Mouse (Mus musculus) brain, embryonic 14.5 days (tissue): Measurements from ENCODE around the gene Pgpep1l. TPM values are rescaled to one million over a fixed set of nuclear protein-coding genes. Genes with fewer than 3 reads are reported as not detected.

ENCODE experiments used
- DNase-seq: peaks from one replicate; pipeline ENCODE4 v3.0.0-alpha.2; 2011; ENCODE audit warnings: low read depth
- CTCF ChIP-seq: fragments of 200-500 bp; IDR thresholded peaks from 2 replicates; pipeline ENCODE4 v1.5.1; 2012; ENCODE audit warnings: inconsistent platforms, mild to moderate bottlenecking, moderate library complexity, borderline replicate concordance; ENCODE audit not compliant: insufficient read depth, insufficient read length; ENCODE audit errors: extremely low read depth
- POLR2A ChIP-seq: fragments of 200-500 bp; IDR thresholded peaks from 2 replicates; pipeline ENCODE4 v1.6.1; 2012; ENCODE audit warnings: mild to moderate bottlenecking, inconsistent platforms, borderline replicate concordance; ENCODE audit not compliant: poor library complexity, insufficient read depth, insufficient read length, severe bottlenecking; ENCODE audit errors: extremely low read depth
- polyA plus RNA-seq: library from polyadenylated mRNA; depleted of rRNA; stranded (reverse); fragments of >200 nt; gene quantifications from 2 replicates; pipeline ENCODE4 v1.2.3, GENCODE M21; 2012

The Pgpep1l gene
- polyA plus RNA-seq, 1 experiment = 0.41 TPM

DNA sequence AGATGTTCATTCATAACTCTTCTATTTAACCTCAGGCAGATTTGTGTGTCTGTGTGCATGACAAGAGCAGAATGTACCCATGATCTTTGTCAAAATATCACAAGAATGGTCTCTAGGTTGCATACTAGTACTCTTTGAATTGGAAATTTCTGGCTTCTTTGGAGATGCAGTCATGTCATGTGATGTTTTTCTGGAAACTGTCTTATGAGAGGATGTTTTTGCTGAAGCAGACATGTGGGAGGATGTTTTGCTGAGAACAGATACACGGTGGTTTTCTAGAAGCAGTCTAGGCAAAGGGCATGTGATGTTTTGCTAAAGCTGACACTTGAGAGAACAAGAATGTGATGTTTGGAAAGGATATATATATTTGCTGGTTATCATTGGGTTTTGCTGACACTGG is 13.6 kb downstream of the Pgpep1l start:
- TF ChIP-seq POLR2A (no peak), CTCF (no peak)
- DNase-seq = no peak

DNA sequence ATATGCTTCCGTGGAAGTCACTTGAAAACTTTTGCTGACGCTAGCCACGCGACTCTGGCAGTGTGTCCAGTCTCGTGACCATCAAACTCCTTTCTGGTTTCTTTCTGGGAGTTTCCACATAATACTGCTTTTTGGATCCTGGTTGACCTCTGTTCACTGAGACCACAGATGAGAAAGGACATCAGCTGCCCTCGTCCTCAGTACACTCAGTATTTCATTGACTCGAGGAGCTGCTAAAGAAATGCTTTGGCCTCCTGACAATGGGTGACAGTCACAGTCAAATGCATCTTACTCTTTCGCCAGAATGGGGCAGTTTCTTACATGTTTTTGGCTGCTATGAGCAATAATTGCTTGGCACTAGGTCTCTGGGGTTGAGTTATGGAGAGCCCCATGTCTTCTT is 17.8 kb downstream of the Pgpep1l start:
- no peak for TF ChIP-seq CTCF
- no peak for TF ChIP-seq POLR2A
- DNase-seq = no peak

DNA sequence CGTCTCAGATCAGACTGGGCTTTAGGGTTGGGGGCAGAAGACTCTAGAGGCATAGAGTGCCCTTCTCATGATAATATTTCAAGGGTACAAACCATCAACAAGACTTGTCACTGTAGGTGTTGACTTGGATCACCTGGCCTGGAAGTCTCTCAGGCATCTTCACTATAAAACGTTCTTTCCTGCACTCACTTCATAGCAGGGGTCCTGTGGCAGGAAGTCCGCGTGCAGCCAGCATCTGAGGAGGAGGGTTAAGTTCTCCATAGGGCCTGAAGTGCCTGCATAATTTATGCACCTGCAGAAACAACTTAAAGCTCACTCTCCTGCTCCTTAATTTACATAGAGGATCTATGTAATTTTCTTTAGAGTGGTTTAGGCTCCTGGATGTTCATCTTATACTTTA is 18.4 kb downstream of the Pgpep1l start:
- TF ChIP-seq CTCF (no peak), POLR2A (no peak)
- DNase-seq = no peak

DNA sequence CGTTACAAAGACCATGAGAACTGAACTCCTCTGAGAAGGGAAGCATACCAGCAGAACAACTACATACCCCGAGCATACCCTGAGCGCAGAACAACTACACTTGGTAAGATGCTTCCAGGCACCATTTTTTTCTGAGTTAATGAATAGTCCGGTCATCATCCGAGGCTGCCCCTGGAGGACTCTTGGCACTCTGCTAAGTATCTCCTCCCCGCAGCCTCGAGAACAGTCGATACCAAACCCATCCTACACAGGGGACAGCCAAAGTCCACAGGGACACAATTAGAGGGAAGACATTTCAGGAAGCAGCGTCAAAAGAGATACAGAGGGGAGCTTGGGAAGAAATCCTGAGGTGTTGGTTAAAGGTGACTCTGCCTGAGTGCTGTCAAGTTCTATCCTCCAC is 22.8 kb downstream of the Pgpep1l start:
- TF ChIP-seq CTCF (no peak), POLR2A (no peak)
- DNase-seq = no peak

DNA sequence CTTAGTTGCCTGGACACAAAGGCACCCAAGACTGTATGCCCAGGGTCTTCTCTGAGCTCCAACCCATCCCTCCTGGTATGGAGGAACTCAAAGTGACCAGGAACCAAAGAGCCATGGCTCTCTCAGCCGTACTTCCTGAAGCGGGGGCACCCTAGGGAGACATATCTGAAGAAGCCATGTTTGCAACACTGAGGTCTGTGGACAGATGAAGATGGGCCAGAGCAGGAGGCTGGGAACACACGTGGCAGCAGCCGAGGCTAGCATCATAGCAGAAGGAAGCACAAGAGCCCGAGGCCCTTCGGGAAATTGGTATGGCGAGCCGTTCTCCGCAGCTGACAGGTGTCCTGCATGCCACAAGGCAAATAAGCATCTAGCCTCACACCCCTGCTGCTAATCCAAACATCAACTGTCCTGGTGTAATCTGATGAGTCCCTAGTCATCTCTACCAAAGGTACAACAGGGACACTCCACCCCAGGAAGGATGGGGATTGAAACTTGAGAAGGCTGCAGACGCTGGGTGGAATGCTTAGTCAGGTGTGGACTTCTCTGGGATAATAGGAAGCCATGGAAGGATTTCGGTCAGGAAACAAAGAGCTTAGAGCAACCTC is 24.7 kb downstream of the Pgpep1l start:
- no peak for TF ChIP-seq CTCF
- no peak for TF ChIP-seq POLR2A
- no peak for DNase-seq

DNA sequence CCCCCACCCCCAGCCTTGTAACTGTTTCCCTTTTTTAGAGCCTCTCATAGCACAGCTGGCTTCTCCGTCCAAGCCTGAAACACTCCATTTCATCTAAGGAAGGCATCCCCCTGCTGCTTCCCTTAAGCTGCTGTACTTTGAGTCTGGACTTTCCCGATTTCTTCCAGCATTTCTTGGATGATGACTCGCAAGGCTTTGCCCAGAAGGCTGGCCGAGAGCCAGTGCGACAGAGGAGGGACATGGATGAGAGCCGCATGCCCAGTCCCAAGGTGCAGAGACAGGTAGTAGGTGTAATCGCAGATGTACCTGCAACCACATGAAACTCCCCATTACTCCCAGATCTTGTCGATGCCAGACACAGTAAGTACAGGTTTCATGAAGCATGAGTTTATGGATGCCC is 27.2 kb downstream of the Pgpep1l start:
- no peak for DNase-seq
- TF ChIP-seq POLR2A (no peak), CTCF (no peak)

DNA sequence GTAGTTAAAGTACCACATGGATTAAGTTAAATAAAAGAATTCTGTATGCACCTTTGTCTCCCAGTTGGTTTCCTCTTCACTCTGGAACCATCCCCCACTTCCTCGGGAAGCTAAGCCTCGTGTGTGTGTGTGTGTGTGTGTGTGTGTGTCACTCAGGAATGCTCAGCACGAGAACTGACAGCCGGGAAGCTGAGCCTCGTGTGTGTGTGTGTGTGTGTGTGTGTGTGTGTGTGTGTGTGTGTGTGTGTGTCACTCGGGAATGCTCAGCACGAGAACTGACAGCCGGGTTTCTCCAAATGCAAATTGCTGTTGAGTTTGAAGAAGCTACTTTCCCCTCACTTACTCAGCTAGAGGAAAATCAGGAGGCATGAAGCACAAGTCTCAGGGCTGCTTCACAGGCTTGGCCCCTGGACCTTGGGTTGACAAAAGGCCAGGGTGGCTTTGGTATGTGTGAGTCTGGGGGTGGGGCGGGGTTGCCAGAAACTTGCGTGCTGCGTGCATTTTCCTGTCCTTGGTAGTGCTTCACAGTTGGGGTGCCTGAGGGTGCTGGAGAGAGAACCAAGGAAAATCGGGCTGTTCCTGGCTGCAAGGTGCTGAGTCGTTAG is 30.3 kb downstream of the Pgpep1l start:
- no peak for TF ChIP-seq POLR2A
- TF ChIP-seq CTCF = no peak
- DNase-seq = peak; percentile 84

DNA sequence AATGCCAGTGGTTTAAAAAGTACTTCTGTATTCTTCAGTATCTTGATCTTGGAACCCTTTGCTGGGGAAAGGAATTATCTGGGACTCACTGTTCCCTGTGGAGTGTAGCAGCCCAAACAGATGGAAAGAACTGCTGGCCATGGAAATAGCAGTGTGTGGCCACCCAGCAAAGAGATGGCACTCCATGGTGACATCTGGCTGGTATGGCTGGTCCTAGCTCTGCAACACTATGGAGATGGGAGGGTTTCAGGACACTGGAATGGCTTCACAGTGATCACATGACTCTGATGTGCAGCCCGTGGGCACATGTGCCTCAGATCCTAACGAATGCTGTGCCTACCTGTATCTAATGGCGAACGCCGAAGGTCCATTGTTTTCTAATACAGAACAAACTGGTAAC is 31.5 kb downstream of the Pgpep1l start:
- DNase-seq = no peak
- TF ChIP-seq POLR2A (no peak), CTCF (no peak)

DNA sequence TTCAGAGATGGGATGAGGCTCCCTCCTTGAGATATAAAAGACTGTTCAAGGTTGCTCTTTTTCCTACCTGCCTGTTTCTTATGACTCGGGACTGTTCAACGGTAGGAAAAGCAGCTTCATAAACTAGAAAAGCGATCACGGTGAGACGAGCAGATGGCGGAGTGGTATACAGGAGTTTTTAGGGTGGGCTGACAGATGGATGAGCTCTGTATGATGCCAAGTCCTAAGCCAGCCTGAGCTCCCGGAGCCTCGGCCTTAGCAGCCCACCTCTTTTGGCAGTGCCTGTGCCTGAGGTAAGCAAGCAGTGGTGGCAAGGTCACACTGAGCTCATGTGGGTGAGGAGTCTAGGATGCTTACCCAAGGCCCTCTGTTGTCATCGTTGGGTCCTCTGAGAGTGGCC is 33.2 kb downstream of the Pgpep1l start:
- TF ChIP-seq POLR2A (no peak), CTCF (no peak)
- DNase-seq = peak; percentile 62

DNA sequence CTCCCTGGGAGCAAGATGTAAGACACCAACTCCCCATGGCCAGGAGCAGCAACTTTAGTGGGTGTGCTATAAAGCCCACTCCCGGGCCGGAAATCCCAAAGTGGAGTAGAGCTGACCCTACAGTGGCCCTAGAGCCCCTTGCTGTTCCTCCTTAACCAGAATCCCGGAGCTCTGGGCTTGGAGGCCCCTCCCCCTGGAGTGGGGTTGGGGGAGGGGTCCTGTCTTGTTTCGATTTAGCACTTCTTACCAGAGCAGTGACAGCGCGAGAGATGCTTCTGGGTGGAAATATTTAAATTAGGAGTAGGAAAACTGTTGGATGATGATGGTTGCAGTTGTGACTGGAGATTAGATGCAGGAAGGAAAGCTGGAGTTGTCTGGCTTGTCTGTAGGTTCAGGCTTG is 35.5 kb downstream of the Pgpep1l start:
- no peak for TF ChIP-seq CTCF
- TF ChIP-seq POLR2A = no peak
- DNase-seq = peak; percentile 61

DNA sequence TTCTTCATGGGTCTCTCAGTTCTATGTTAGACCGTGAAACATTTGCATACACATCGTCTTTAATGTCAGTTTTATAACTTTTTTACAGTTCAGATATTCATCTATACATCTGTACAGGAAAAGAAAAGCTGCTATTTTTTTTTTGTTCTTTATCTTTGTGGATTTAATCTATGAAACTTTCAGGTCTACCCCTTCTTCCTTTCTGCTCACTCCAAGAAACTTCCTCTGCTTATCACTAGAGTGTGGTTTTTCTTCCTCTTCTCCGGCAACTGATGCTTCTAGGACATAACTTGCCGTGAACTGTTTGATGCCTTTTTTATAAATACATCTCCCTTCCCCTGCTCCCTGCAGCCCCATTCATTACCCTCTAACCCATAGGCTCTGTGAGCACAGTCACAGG is 36.4 kb downstream of the Pgpep1l start:
- TF ChIP-seq CTCF = no peak
- no peak for TF ChIP-seq POLR2A
- DNase-seq = no peak

DNA sequence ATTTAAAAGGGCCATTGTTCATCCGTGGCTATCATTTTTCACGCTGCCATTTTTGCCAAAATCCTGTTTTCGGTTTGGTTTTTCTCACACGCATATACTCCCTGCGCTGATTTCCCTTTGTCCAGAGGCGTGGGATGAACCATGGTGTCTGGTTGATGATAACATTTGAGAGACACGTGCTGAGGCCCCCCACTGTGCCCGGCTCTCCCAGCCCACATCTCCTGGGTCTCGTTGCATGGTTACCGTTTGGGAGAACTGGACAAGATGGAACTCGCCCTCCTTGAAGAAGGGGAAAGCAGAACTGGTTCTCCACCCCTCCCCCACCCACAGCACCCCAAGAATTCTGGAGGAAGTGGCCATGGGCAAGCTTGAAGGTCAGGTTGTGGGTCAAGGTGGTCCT is 37.0 kb downstream of the Pgpep1l start:
- DNase-seq = no peak

More for the DNA sequence above, 37.0 kb downstream of the Pgpep1l start:
- TF ChIP-seq POLR2A = no peak
- TF ChIP-seq CTCF = no peak
